Mouse (Mus musculus) myocyte (in vitro differentiated cells): ENCODE results near the gene Tktl1. TPM values are rescaled to one million over a fixed set of nuclear protein-coding genes. Genes with fewer than 3 reads are reported as not detected.
"Not testable (repeated sequence)": the region's sequence is repeated elsewhere in the genome, so short reads cannot be mapped to it uniquely, and the experiment has no call there.

Experiments used
- H3K27me3 ChIP-seq: one replicate; pipeline ENCODE4 v1.6.1; 2011; ENCODE audit not compliant: control insufficient read depth, insufficient read depth, insufficient read length
- H3K36me3 ChIP-seq: one replicate; pipeline ENCODE4 v1.6.1; 2011; ENCODE audit not compliant: control insufficient read depth, insufficient read depth
- H3K4me2 ChIP-seq: one replicate; pipeline ENCODE4 v1.6.1; 2011; ENCODE audit warnings: low read depth, control low read depth
- H3K4me3 ChIP-seq: one replicate; pipeline ENCODE4 v1.5.1; 2011; ENCODE audit warnings: mild to moderate bottlenecking, control low read depth, moderate library complexity
- H3K79me2 ChIP-seq: one replicate; pipeline ENCODE4 v1.6.1; 2011; ENCODE audit not compliant: control insufficient read depth, insufficient read depth
- H3ac ChIP-seq: one replicate; pipeline ENCODE4 v1.6.1; 2011; ENCODE audit not compliant: control insufficient read depth, insufficient read length
- CEBPB ChIP-seq: IDR thresholded peaks from 2 replicates; pipeline ENCODE4 v1.6.1; 2011; ENCODE audit warnings: mild to moderate bottlenecking, moderate library complexity; ENCODE audit not compliant: poor library complexity, insufficient read depth, severe bottlenecking
- E2F4 ChIP-seq: IDR thresholded peaks from one replicate; pipeline ENCODE4 v1.6.1; 2011; ENCODE audit warnings: mild to moderate bottlenecking, control low read depth, moderate library complexity; ENCODE audit not compliant: insufficient read depth
- MAX ChIP-seq: IDR thresholded peaks from one replicate; pipeline ENCODE4 v1.6.1; 2011; ENCODE audit warnings: low read depth, mild to moderate bottlenecking, control low read depth
- MYOD1 ChIP-seq, 3 experiments: IDR thresholded peaks; one replicate each; pipeline ENCODE4 v1.6.1; 2011; ENCODE audit warnings: control low read depth in 2 of 3, low read depth in 2 of 3, mild to moderate bottlenecking in 2 of 3, moderate library complexity in 1 of 3; ENCODE audit not compliant: insufficient read length in 2 of 3, control insufficient read depth in 1 of 3
- MYOG ChIP-seq, 3 experiments: IDR thresholded peaks; one replicate each; pipeline ENCODE4 v1.6.1; 2011; ENCODE audit warnings: control low read depth in 2 of 3, low read depth in 2 of 3, mild to moderate bottlenecking in 2 of 3; ENCODE audit not compliant: insufficient read length in 2 of 3, control insufficient read depth in 1 of 3, insufficient read depth in 1 of 3
- POLR2A ChIP-seq: IDR thresholded peaks from one replicate; pipeline ENCODE4 v1.6.1; 2011; ENCODE audit warnings: low read depth, mild to moderate bottlenecking, control low read depth, moderate library complexity; ENCODE audit not compliant: insufficient read length
- POLR2AphosphoS2 ChIP-seq: IDR thresholded peaks from one replicate; pipeline ENCODE4 v1.6.1; 2011; ENCODE audit warnings: low read depth, control low read depth; ENCODE audit not compliant: insufficient read length
- REST ChIP-seq: IDR thresholded peaks from one replicate; pipeline ENCODE4 v1.6.1; 2011; ENCODE audit warnings: mild to moderate bottlenecking, control low read depth, moderate library complexity; ENCODE audit not compliant: insufficient read depth, insufficient read length
- SRF ChIP-seq: IDR thresholded peaks from one replicate; pipeline ENCODE4 v1.6.1; 2011; ENCODE audit warnings: low read depth; ENCODE audit not compliant: control insufficient read depth, insufficient read length
- TCF12 ChIP-seq: IDR thresholded peaks from one replicate; pipeline ENCODE4 v1.6.1; 2011; ENCODE audit warnings: mild to moderate bottlenecking, control low read depth; ENCODE audit not compliant: poor library complexity, insufficient read depth, severe bottlenecking
- TCF3 ChIP-seq: IDR thresholded peaks from one replicate; pipeline ENCODE4 v1.6.1; 2011; ENCODE audit warnings: low read depth, control low read depth; ENCODE audit not compliant: insufficient read length
- USF1 ChIP-seq: IDR thresholded peaks from one replicate; pipeline ENCODE4 v1.6.1; 2011; ENCODE audit warnings: low read depth, mild to moderate bottlenecking, control low read depth, moderate library complexity
- polyA plus RNA-seq: library from polyadenylated mRNA; unstranded; fragments of >200 nt; fragmentation: generic; extraction: Trizol; gene quantifications from one replicate; pipeline ENCODE4 v1.2.1, GENCODE M21; 2012; ENCODE audit warnings: missing spikeins

Gene Tktl1
- polyA plus RNA-seq, 1 experiment = not detected

- H3ac ChIP-seq = no peak overlapping the region
- H3K4me2 ChIP-seq = no peak overlapping the region
- H3K27me3 ChIP-seq = no peaks in the 10 kb centered on the region
- no peaks in the 10 kb centered on the region for H3K79me2 ChIP-seq
- H3K4me3 ChIP-seq = no peak overlapping the region
- H3K36me3 ChIP-seq = peaks cover 23% of the 10 kb centered on the region
- TF ChIP-seq POLR2AphosphoS2 (peak; percentile 67), MYOD1 (IDR thresholded peaks at IDR 0.05; ENCODE audit: control insufficient read depth in 1 of 3, insufficient read length in 2 of 3, low read depth in 2 of 3) (no peak)
Observed at GRCm38 (mm10) chrX:74219449-74219848, 42.4 kb downstream of the Tktl1 start.

GRCm38 (mm10) chrX:74220099-74220498 lies 43.0 kb downstream of the Tktl1 start:
- not testable (repeated sequence) for H3K4me3 ChIP-seq, H3K79me2 ChIP-seq, H3K27me3 ChIP-seq, H3ac ChIP-seq, H3K4me2 ChIP-seq
- H3K36me3 ChIP-seq = peaks cover 29% of the 10 kb centered on the region

DNA sequence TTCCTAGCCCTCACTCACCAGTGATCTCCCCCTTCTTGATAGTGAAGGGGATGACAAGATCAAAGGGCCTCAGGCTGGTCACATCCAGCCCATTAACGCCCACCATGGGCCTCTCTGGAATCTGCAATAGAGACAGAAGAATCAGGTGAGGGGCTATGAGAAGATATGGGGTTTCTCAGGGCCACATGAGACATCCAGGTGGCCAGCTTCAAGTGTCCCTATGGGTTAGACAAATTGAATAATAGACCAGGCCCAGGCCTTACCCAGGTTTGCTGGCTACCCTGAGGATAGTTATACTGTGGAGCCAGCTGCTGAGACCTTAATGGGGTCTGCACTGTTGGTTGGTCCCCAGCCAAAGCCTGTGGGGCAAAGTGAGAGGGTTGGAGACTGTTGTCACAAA lies 53.0 kb downstream of the Tktl1 start:
- Histone ChIP-seq H3K4me3 (no peak overlapping the region), H3K36me3 (peaks cover 46% of the 10 kb centered on the region), H3K79me2 (no peaks in the 10 kb centered on the region), H3ac (no peak overlapping the region), H3K4me2 (no peak overlapping the region), H3K27me3 (no peaks in the 10 kb centered on the region)
- TF ChIP-seq POLR2A (no peak), USF1 (no peak), TCF12 (no peak), MYOG (IDR thresholded peaks at IDR 0.05; ENCODE audit: control insufficient read depth in 1 of 3, insufficient read depth in 1 of 3, insufficient read length in 2 of 3, low read depth in 2 of 3) (no peak), CEBPB (no peak), SRF (no peak)

DNA sequence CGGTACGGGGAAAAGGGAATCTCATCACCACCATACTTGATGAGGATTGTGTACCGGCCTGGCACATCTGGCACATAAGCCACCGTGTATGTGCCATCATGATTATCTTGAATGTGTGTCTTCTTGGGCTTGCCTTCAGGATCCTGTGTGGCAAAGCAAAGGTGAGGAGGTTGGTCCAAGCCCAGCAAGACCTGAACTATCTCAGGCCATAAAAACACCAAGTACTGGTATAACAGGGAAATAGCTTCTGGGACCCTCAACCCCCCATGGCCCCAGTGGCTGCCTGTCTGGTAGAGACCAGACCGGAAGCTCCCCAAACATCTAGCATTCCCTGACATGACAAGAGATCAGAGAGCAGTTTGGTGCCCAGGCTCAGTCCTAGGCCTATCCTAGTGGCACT lies 56.1 kb downstream of the Tktl1 start:
- peaks cover 6% of the 10 kb centered on the region for H3K79me2 ChIP-seq
- H3K36me3 ChIP-seq = peaks cover 35% of the 10 kb centered on the region
- H3K4me2 ChIP-seq = no peak overlapping the region
- no peak overlapping the region for H3ac ChIP-seq
- no peaks in the 10 kb centered on the region for H3K27me3 ChIP-seq
- H3K4me3 ChIP-seq = no peak overlapping the region
- no peak for TF ChIP-seq POLR2A
- no peak for TF ChIP-seq POLR2AphosphoS2
- TF ChIP-seq USF1 = no peak
- TF ChIP-seq REST = no peak
- TF ChIP-seq TCF3 = no peak
- TF ChIP-seq MYOD1 (IDR thresholded peaks at IDR 0.05; ENCODE audit: control insufficient read depth in 1 of 3, insufficient read length in 2 of 3, low read depth in 2 of 3) = no peak
- no peak for TF ChIP-seq TCF12

DNA sequence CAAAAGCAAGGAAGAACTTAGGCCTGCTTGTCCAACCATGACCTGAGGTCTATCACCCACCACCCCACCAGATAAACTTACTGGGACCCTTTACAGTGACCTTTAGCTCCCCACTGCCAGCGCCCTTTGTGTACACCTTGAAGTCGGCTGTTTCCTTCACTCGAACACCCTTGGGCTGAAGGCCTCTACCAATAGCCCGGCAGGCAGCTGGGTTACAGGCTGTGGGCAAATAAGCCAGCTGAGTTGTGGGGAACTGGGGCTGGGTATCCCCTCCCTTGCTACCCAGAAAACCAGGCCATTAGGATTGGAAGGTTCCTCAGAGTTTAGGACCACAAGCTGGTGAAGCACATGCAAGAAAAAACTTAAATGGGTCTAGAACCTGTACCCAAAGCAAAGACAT lies 63.3 kb downstream of the Tktl1 start:
- Histone ChIP-seq H3K4me2 (no peak overlapping the region), H3K79me2 (peaks cover 53% of the 10 kb centered on the region), H3K27me3 (no peaks in the 10 kb centered on the region), H3K4me3 (no peak overlapping the region), H3K36me3 (peaks cover 36% of the 10 kb centered on the region), H3ac (no peak overlapping the region)
- TF ChIP-seq TCF3 (no peak), SRF (no peak), POLR2AphosphoS2 (no peak), REST (no peak), MYOD1 (IDR thresholded peaks at IDR 0.05; ENCODE audit: control insufficient read depth in 1 of 3, insufficient read length in 2 of 3, low read depth in 2 of 3) (no peak)

DNA sequence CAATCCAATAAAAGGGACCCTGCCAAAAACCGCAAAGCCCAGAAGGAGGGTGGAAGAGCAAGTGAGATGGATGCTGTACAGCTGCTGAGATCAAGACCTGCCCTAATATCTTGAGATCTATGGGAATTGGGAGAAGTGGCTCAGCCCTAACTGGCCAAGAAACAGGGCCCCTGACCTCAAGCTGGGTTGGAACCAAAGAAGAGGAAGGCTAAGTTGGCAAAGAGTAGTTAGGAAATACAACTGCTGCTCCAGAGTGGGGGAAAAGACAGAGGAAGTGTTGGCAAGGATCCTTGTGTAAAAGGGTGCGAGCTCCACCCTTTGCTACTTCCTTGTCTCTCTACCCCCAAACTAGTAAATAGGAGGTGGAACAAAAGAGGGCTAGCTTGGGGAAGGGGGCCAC lies 66.3 kb downstream of the Tktl1 start:
- TF ChIP-seq CEBPB = no peak
- TF ChIP-seq MYOG (IDR thresholded peaks at IDR 0.05; ENCODE audit: control insufficient read depth in 1 of 3, insufficient read depth in 1 of 3, insufficient read length in 2 of 3, low read depth in 2 of 3) = no peak
- no peak for TF ChIP-seq REST
- TF ChIP-seq POLR2AphosphoS2 = no peak
- TF ChIP-seq E2F4 = no peak
- TF ChIP-seq USF1 = no peak
- no peak for TF ChIP-seq MAX
- TF ChIP-seq POLR2A = no peak
- H3K36me3 ChIP-seq = peaks cover 31% of the 10 kb centered on the region
- H3K4me2 ChIP-seq = peak overlapping the region; percentile 84
- H3K4me3 ChIP-seq = peak overlapping the region; percentile 96
- no peaks in the 10 kb centered on the region for H3K27me3 ChIP-seq
- H3ac ChIP-seq = no peak overlapping the region
- peaks cover 62% of the 10 kb centered on the region for H3K79me2 ChIP-seq
